Mouse (Mus musculus) stomach, postnatal 0 days (tissue): ENCODE measurements around the gene Sertad1.

ENCODE experiments used
- CTCF ChIP-seq: IDR thresholded peaks from 2 replicates; pipeline ENCODE4 v1.5.1; 2016; ENCODE audit warnings: antibody characterized with exemption, low read depth, mild to moderate bottlenecking, moderate library complexity
- EP300 ChIP-seq: optimal IDR thresholded peaks from 2 replicates; pipeline ENCODE3; 2016; ENCODE audit warnings: antibody characterized with exemption

GRCm38 (mm10) chr7:27514961-27515360, 28.3 kb downstream of the Sertad1 start:
- no peak for TF ChIP-seq CTCF
- TF ChIP-seq EP300 = no peak
